Mouse (Mus musculus): ENCODE measurements around the gene Sec1. TPM values are rescaled to one million over a fixed set of nuclear protein-coding genes. Genes with fewer than 3 reads are reported as not detected.

Gene Sec1
- polyA plus RNA-seq, 1 experiment from 2014 or later: 0.40 TPM

DNA sequence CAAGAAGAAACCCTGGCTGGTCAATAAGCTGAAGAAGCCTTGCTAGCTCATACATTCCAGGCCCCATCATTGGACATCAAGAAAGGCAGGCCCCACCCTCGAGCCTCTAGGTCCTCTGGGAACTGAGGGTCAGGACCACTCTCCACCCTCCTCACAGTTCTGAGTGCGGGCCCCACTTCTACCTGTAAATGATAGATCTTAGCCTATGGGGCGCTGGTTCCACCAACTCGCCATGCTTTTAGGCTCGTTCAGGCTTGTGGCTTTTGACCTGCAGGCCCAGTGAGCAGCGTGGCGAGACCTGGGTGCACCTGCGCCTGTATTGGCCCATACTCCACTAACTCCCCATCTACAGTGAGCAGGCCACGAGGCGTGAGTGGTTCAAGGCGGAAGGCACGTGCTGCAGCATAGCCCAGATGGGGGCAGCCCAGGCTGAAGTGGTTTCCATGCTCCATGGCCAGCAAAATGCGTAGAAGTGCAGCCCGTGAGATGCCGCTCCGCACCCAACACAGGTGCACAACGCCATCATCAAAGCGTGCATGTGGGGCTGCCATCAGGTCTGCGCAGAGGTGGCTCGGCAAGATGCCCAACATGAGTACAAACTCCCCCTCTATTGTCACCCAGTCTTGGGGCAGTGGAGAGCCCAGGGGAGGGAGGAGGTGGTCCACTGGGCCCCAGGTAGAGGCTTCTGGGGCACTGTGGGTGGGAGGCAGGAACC, 16.4 kb upstream of the Sec1 start:
- no peak for ATAC-seq (ENCODE audit: insufficient number of reproducible peaks, insufficient read depth, low FRiP score, low TSS enrichment, low read depth)
- Histone ChIP-seq H3K4me3 (replicated peaks) (no peak overlapping the region), H3K36me3 (peaks cover 49% of the 10 kb centered on the region), H3K9ac (replicated peaks) (no peak overlapping the region), H3K9me3 (no peaks in the 10 kb centered on the region), H3K4me2 (no peak overlapping the region; the same call in 1 of the 2 replicates), H3K27me3 (no peaks in the 10 kb centered on the region), H3K4me1 (replicated peaks) (peaks cover 53% of the 10 kb centered on the region), H3K27ac (no peak overlapping the region)
- 89% methylated on average over 20 of the region's 20 CpGs for WGBS

DNA sequence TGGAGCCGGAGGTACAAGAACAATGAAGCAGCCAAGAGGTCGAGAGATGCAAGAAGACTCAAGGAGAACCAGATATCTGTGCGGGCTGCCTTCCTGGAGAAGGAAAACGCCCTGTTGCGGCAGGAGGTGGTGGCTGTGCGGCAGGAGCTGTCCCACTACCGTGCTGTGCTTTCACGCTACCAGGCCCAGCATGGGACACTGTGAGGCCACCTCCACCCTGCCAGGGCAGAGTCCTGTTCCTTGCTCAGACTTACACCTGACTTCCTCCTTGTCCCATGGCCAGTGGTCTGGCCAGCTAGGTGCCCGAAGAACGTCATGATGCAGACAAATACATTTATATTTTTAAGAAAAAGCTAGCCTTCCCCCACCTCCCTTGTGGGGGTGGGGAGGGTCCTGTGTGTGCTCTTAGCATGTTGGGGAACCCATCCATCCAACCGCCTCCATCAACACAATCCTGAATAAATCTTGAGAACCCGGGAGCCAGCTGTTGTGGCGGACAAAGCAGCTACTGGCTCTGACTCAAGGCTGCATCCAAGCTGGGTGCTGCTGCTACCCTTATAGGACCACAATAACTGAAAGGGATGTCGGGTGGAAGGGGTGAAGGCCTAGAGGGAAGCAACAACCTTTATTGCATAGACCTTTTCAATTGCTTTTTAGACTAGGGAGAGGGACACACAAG, 15.6 kb upstream of the Sec1 start:
- Histone ChIP-seq H3K4me2 (no peak overlapping the region), H3K9ac (replicated peaks) (no peak overlapping the region), H3K27me3 (no peaks in the 10 kb centered on the region), H3K27ac (no peak overlapping the region), H3K9me3 (no peaks in the 10 kb centered on the region), H3K4me1 (replicated peaks) (peaks cover 54% of the 10 kb centered on the region), H3K36me3 (peaks cover 49% of the 10 kb centered on the region), H3K4me3 (replicated peaks) (no peak overlapping the region)
- ATAC-seq (ENCODE audit: insufficient number of reproducible peaks, insufficient read depth, low FRiP score, low TSS enrichment, low read depth): no peak
- WGBS: 83% methylated on average over 14 of the region's 14 CpGs

DNA sequence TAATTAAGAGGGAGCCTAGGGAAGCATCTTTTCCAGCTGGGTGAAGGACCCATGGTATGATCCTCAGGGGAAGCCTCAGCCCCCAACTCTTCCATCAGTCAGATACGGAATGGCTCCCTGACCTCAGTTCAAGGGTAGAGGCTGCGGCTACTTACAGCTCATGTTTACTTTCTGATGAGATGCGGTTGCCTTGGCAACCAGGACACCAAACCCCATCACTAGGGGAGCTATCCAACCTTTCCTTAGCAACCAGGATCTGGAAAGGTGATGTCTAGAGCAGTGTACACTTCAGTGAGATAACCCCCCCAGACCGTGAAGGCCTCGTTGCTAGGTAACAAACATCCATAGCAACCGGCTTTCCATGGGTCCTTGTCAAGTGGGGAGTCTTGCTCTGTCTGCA, 14.8 kb upstream of the Sec1 start:
- H3K4me2 ChIP-seq: peak overlapping the region; percentile 97; the same call in 1 of the 2 replicates
- peaks cover 49% of the 10 kb centered on the region for H3K36me3 ChIP-seq
- H3K4me1 ChIP-seq (replicated peaks): peaks cover 47% of the 10 kb centered on the region
- H3K9me3 ChIP-seq: no peaks in the 10 kb centered on the region
- no peak for ATAC-seq (ENCODE audit: insufficient number of reproducible peaks, insufficient read depth, low FRiP score, low TSS enrichment, low read depth)
- no peak overlapping the region for H3K27ac ChIP-seq
- no peak overlapping the region for H3K9ac ChIP-seq (replicated peaks)
- no peaks in the 10 kb centered on the region for H3K27me3 ChIP-seq
- no peak overlapping the region for H3K4me3 ChIP-seq (replicated peaks)
- 63% methylated on average over 6 of the region's 6 CpGs for WGBS

DNA sequence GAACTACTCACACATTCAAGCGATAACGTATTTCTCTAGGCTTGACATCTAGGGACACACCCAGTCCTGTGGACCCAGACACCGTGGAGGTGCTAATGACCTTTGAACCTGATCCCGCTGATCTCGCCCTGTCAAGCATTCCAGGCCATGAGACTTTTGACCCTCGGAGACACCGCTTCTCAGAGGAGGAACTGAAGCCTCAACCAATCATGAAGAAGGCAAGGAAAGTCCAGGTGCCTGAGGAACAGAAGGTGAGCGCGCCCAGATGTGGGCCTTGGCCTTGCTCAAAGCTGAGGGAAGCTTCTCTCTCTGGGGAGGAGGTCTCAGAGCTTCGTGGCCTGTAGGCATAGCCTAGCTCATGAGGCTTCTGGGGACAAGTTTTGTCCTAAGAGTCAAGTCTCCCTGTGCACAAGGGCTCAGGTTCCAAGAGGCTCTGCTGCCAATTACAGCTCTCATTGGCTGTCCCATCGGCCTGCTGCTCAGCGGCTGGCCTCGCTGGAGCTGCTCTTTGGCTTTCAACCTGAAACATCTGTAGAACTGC, 14.1 kb upstream of the Sec1 start:
- Histone ChIP-seq H3K9ac (replicated peaks) (no peak overlapping the region; the same call in 1 of the 2 replicates), H3K4me2 (peak overlapping the region; percentile 97)

DNA sequence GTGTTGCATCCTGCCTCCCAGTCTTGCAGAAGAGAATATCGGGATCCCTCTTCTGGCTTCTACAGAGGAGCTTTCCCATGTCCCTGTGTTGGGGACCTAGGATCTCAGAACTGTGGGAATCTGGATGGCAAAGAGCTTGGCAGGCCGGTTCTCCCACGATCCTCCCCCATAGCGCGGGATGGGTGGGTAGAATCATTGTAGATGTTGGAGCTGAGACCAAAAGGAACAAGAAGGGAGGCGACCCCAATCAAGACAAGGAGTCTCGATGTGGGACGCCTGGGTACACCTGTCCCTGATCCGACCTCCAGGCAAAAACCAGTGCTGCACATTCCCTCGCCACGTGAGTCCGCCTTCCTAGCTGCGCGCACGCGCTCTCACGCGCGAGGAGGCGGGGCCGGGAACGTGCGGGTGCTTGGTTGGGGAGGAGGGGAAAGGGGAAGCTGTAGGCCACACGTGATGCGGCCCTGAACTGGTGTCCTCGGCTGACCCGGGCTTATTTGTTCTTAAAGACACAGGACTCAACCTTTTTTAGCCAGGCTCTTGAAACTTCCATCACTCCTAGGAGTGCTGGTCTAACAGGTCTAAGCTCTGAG, 13.3 kb upstream of the Sec1 start:
- Histone ChIP-seq H3K4me1 (replicated peaks) (peaks cover 52% of the 10 kb centered on the region), H3K4me2 (peak overlapping the region; percentile 97), H3K27ac (peak overlapping the region; percentile 91), H3K36me3 (peaks cover 36% of the 10 kb centered on the region), H3K4me3 (replicated peaks) (peak overlapping the region; percentile 75), H3K9ac (replicated peaks) (no peak overlapping the region), H3K27me3 (no peaks in the 10 kb centered on the region), H3K9me3 (no peaks in the 10 kb centered on the region)
- no peak for ATAC-seq (ENCODE audit: insufficient number of reproducible peaks, insufficient read depth, low FRiP score, low TSS enrichment, low read depth)
- under 1% methylated on average over 27 of the region's 27 CpGs for WGBS

More for the DNA sequence above, 14.1 kb upstream of the Sec1 start:
- H3K9me3 ChIP-seq: no peaks in the 10 kb centered on the region
- H3K4me3 ChIP-seq (replicated peaks): peak overlapping the region; percentile 75
- H3K27ac ChIP-seq: peak overlapping the region; percentile 91
- peaks cover 52% of the 10 kb centered on the region for H3K4me1 ChIP-seq (replicated peaks)
- 32% methylated on average over 13 of the region's 13 CpGs for WGBS
- no peaks in the 10 kb centered on the region for H3K27me3 ChIP-seq
- ATAC-seq (ENCODE audit: insufficient number of reproducible peaks, insufficient read depth, low FRiP score, low TSS enrichment, low read depth): no peak
- H3K36me3 ChIP-seq: peaks cover 44% of the 10 kb centered on the region

DNA sequence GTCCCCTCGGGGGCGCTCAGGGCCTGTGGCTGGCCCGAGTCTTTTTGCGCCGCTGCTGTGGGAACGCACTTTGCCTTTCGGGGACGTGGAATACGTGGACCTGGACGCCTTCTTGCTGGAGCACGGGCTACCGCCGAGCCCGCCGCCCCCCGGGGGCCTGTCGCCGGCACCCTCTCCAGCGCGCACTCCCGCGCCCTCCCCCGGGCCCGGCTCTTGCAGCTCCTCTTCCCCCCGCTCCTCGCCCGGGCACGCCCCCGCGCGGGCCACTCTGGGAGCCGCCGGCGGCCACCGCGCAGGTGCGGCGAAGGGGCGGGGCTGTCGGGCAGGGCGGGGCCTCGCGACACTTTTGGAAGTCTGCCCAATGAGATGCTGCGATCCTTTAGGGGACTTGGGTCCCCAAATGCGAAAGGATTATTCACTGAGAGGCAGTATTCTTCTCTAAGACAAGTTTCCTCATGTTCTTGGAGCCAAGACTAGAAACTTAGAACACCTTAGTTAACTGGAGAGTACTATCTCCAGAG, 12.6 kb upstream of the Sec1 start:
- Histone ChIP-seq H3K9me3 (no peaks in the 10 kb centered on the region), H3K4me2 (peak overlapping the region; percentile 97), H3K4me1 (replicated peaks) (peaks cover 52% of the 10 kb centered on the region), H3K9ac (replicated peaks) (peak overlapping the region; percentile 89), H3K27ac (peak overlapping the region; percentile 91), H3K27me3 (0 out of 2 replicates have a peak, but pooled peaks cover under 1% of the 10 kb centered on the region), H3K36me3 (peaks cover 29% of the 10 kb centered on the region), H3K4me3 (replicated peaks) (peak overlapping the region; percentile 75)
- ATAC-seq (ENCODE audit: insufficient number of reproducible peaks, insufficient read depth, low FRiP score, low TSS enrichment, low read depth): no peak
- under 1% methylated on average over 43 of the region's 45 CpGs for WGBS

DNA sequence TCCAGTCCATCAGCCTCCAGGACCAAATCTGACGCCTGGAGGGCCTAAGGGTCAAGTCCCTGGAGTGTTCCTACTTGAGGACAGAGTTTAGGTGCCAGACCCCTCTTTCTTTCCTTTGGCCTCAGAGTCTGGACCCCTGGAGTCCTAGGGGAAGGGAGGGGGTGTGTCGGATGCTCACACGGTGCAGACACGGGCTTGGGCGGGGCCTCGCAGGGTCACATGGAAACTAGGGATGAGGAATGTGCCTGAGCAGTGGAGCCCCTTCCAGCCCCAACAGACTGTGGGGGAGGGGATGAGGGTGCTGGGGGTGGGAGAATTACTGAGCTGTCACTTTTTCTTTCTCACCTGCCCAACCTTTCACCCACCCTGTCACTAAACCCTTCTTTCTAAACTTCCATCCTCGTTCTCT, 11.7 kb upstream of the Sec1 start:
- Histone ChIP-seq H3K27ac (peak overlapping the region; percentile 91), H3K4me2 (peak overlapping the region; percentile 97), H3K4me1 (replicated peaks) (peaks cover 60% of the 10 kb centered on the region), H3K4me3 (replicated peaks) (peak overlapping the region; percentile 75), H3K27me3 (peaks cover 6% of the 10 kb centered on the region; the same call in 1 of the 2 replicates), H3K9ac (replicated peaks) (peak overlapping the region; percentile 89), H3K9me3 (no peaks in the 10 kb centered on the region), H3K36me3 (peaks cover 20% of the 10 kb centered on the region)
- WGBS: 0% methylated on average over 7 of the region's 7 CpGs
- no peak for ATAC-seq (ENCODE audit: insufficient number of reproducible peaks, insufficient read depth, low FRiP score, low TSS enrichment, low read depth)

DNA sequence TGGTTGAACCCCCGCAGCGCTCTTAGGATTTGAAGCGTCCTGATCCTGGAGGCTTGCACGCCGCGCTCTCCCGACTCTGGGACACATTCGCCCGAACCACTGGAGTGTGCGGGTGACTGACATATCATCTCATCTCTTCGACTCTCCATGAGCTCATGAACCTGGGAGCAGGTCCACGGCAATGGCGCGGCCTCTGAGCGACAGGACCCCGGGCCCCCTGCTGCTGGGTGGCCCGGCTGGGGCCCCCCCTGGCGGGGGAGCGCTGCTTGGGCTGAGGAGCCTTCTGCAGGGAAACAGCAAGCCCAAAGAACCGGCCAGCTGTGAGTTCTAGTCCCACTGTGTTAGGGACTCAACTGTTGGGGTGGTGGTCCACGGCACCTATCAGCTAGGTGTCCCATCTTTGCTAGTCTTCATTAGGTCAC, 11.3 kb upstream of the Sec1 start:
- H3K9me3 ChIP-seq: no peaks in the 10 kb centered on the region
- peak overlapping the region; percentile 89 for H3K9ac ChIP-seq (replicated peaks)
- peaks cover 63% of the 10 kb centered on the region for H3K4me1 ChIP-seq (replicated peaks)
- peak overlapping the region; percentile 77 for H3K27ac ChIP-seq
- H3K4me2 ChIP-seq: peak overlapping the region; percentile 97
- H3K4me3 ChIP-seq (replicated peaks): peak overlapping the region; percentile 75
- H3K36me3 ChIP-seq: peaks cover 16% of the 10 kb centered on the region
- peaks cover 8% of the 10 kb centered on the region for H3K27me3 ChIP-seq
- WGBS: 1% methylated on average over 21 of the region's 21 CpGs
- ATAC-seq (ENCODE audit: insufficient number of reproducible peaks, insufficient read depth, low FRiP score, low TSS enrichment, low read depth): no peak

DNA sequence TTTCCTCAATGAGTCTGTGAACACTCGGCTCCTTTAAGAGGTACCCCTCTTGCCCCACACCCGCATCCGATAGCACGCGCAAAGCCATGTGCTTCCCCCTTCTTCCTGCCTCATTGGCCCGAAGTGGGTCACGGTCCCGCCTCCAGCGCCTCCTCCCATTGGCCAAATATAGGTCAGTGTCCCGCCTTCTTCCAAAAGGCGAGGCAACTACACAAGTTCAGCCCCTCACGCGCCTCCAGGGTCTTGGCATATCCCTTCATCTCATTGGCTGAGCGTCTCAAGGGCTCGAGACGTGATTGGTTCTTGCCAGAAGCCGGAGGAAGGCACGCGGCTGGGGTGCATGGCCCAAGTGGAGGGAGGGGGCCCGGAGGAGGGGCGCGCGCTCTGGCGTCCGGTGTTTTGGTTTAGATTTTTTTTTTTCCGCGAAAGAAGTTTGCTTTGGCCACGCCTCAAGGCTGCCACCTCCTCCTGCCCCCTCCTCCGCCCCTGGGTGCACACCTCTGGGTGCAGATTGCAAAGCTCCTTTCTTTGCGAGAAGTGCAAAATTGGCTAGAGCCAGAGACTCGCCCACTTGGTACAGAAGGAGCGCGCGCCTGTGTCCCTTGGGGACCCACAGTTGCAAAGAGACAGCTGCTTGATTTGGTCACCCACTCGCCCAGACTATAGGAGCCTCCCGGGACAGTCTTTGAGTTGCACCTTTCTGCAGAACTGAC, 10.7 kb upstream of the Sec1 start, which contains the start of gene Dbp:
Gene Dbp (plus strand): TSS at position 359 of the 713 bp plus-strand sequence.
- peak within 1 kb of the TSS; percentile 75 for H3K4me3 ChIP-seq (replicated peaks)
- WGBS: under 1% methylated on average over 36 of the region's 36 CpGs
- peaks cover 10% of the 10 kb centered on the region for H3K36me3 ChIP-seq
- H3K4me2 ChIP-seq: peak within 1 kb of the TSS; percentile 97
- peak within 1 kb of the TSS; percentile 87 for H3K27ac ChIP-seq
- ATAC-seq (ENCODE audit: insufficient number of reproducible peaks, insufficient read depth, low FRiP score, low TSS enrichment, low read depth): peak; percentile 73
- peaks cover 69% of the 10 kb centered on the region for H3K4me1 ChIP-seq (replicated peaks)
- no peaks in the 10 kb centered on the region for H3K9me3 ChIP-seq
- H3K27me3 ChIP-seq: peaks cover 14% of the 10 kb centered on the region
- H3K9ac ChIP-seq (replicated peaks): peak within 1 kb of the TSS; percentile 89

DNA sequence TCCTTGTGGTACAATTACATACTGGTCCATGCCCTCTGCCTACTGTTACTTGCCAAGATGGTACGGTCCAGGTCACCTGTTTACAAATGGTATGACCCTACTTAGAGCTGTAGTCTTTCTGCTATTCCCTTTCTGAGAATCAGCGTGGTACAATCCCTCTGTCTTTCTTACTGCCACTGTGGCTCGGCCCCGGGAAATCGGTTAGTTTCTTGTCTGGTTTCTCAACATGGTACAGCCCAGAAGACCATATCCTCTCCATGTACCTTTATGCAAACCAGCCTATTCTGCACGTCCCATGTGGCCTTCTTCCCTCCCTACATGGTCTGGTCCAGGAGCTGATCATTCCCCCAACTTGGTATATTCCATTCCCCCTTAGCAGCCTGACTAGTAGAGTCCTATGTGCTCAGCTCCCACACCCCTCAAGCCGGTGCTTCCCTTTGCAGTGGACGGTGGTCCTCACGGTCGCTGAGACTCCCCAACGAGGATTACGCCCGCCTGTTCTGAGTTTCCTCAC, 9.9 kb upstream of the Sec1 start:
- 1% methylated on average over 13 of the region's 13 CpGs for WGBS
- peak overlapping the region; percentile 87 for H3K27ac ChIP-seq
- peaks cover 69% of the 10 kb centered on the region for H3K4me1 ChIP-seq (replicated peaks)
- peak overlapping the region; percentile 60 for H3K9ac ChIP-seq (replicated peaks)
- H3K9me3 ChIP-seq: no peaks in the 10 kb centered on the region
- ATAC-seq (ENCODE audit: insufficient number of reproducible peaks, insufficient read depth, low FRiP score, low TSS enrichment, low read depth): peak; percentile 48; the same call in 1 of the 2 replicates
- peaks cover 2% of the 10 kb centered on the region; the same call in 1 of the 2 replicates for H3K36me3 ChIP-seq
- H3K4me3 ChIP-seq (replicated peaks): peak overlapping the region; percentile 75
- H3K27me3 ChIP-seq: peaks cover 22% of the 10 kb centered on the region
- peak overlapping the region; percentile 97 for H3K4me2 ChIP-seq

Measured in limb, embryonic 12.5 days (tissue).